Mouse (Mus musculus) T-helper 1 cell (primary cell): Measurements from ENCODE around the gene Kat8.

ENCODE experiments used
- in situ Hi-C: fragments of 300-600 bp; cut with MboI, MseI; formaldehyde crosslinking; loops from one replicate; pipeline ENCODE4 v1.15.1; 2025; ENCODE audit warnings: high pct_unique_total_duplicates

The Kat8 gene

GRCm38 (mm10) chr7:127896384-127896783, 15.9 kb upstream of the Kat8 start:
- in situ Hi-C loops: no loop called here

DNA sequence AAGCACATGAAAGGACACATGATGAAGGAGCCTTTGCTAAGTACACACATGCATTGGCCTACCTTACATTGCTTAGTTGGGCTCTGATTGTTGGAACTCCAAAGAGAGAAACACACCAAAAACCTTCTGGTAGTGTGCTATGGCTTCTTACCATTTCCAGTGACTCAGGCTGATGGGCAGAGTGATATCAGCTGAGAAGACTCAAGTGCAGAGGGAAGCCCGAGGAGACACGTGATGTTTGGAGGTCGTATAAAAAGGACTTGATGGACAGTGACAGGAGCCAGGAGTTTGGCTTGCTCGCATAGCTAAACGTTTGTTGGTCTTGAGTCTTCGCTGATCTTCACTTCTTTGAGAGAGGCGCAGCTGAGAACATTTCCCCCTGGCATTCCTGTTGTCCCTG, 14.8 kb upstream of the Kat8 start:
- in situ Hi-C loops: no loop called here

GRCm38 (mm10) chr7:127898179-127898956, 13.9 kb upstream of the Kat8 start:
- in situ Hi-C loops: no loop called here

DNA sequence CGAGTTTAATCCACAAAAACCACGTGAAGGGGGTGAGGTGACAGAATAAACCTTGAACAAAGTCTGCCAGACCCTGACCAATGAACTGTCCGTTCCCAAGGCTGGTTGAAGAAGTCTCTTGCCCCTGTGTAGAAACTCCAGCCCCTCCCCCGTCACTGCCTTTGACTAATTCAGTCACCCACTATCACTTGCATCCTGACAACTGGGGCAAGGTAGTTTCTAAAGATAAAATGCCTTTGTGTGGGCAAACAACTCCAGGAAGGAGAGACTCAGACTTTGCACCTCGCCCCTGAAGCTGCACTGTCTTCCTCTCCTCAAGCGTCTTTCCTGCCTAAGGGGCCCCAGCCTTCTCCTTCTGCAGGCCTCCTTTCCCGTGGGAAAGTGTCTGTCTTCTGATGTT, 12.3 kb upstream of the Kat8 start:
- in situ Hi-C loops: no loop called here

DNA sequence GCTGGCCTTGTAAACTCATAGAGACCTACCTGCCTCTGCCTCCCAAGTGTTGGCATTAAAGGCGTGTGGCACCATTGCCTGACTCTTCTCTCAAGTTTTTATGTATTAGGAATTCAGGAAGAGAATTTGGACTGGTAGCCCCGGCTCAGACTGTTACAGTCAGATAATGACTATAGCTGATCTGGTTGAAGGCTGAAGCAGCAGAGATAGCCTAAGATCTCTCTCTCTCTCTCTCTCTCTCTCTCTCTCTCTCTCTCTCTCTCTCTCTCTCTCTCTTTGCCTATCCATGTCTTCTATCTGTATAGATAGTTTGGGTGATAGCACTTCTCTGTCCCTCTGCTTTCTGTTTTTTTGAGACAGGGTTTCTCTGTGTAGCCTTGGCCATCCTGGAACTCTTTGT, 10.5 kb upstream of the Kat8 start:
- in situ Hi-C loops: no loop called here

DNA sequence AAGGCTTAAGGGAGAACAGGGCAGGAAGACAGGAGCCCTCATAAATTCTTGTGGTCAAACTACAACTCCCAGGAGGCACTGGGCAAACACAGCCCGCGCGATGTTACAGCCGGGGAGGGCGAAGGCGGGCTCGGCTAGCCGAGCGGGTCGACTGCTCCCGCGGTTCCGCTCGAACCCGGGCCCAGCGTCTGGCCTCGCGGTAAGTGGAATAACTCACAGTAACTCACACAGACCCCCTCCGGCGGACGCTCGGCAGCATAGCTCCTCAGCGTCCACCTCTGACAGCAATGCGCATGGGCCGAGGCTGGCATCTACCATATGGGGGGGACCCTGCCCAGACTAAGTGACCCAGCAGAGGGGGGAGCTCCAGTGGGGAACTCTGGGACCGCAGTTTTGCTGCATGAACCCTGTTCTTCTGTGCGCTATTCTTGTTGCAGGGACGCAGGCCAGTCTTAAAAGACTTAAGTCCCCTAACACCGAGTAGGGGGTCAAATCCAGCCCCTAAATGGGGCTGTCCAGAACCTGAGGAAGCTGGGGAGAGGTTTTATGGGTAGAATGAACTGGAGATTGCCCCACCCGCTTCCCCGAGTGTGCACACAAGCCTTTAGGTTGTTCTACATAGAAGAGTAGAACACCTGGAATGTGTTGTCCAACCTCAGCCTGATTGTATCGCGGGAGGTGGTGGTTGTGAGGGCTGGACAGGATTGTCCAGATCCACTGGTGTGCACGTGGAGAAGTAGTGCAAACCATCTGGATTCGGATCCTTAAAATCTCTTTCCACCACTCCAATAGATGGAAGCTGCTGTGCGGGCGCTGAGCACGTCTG, 8.1 kb upstream of the Kat8 start, which contains the start of gene Bckdk:
TSS of gene Bckdk (plus strand) at position 112 of the 826 bp plus-strand sequence.
- in situ Hi-C loops: no loop called here

- in situ Hi-C loops: no loop called here
Observed at GRCm38 (mm10) chr7:127907939-127908338, 4.4 kb upstream of the Kat8 start.

GRCm38 (mm10) chr7:127908656-127909055, 3.7 kb upstream of the Kat8 start:
- in situ Hi-C loops: no loop called here

DNA sequence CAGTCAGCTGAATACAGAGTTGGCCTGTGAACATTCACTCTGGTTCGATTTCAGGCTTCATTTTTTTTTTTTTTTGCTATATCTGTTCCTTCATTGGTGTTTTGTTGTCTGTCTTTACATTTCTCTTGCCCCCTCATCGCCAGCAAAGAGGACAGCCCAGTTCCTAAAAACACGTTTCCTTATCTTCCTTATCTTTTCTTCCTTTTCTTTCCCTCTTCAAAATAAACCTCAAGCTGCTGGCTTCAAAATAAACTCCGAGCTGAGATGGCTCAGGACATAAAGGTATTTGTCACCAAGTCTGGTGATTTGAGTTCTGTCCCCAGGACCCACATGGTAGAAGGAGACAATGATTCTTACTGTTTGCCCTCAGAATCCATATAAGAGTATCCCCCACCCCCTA, 622 bp downstream of the Kat8 start:
- in situ Hi-C loops: no loop called here

- in situ Hi-C loops: no loop called here
Observed at GRCm38 (mm10) chr7:127915293-127915692, 3.0 kb downstream of the Kat8 start.

DNA sequence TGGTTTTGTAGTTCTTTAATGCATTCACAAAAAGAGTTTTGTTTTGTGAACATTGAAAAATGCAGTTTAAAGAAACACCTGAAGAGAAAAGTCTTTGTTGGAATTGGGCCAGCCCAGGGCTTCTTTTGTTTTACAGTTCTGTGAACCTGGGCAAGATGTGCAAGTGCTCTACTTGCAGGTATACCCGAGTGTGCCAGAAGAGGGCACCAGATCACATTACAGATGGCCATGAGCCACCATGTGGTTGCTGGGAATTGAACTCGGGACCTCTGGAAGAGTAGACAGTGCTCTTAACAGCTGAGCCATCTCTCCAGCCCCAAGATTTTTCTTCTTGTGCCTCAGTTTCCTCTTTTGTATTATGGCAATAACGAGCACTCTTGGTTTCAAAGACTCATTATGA, 5.9 kb downstream of the Kat8 start:
- in situ Hi-C loops: no loop called here

DNA sequence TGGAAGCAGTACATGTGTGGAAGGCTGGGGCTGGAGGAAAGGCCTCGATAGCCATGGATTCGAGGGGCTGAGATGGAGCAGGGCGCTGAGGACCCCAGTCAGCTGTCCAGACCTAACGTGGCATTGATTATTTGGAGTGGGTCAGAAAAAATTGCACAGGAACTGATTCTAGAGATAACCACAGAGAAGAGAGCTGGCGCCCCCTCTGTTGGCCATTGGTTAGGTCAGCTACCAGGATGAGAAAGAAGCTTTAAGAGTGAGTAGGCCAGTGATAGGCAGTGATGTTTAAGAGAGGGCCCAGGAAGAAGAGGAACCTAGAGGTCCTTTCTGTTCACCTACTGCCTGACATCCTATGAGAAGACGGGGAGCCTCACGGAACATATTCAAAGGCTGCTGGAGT, 7.0 kb downstream of the Kat8 start:
- in situ Hi-C loops: no loop called here

DNA sequence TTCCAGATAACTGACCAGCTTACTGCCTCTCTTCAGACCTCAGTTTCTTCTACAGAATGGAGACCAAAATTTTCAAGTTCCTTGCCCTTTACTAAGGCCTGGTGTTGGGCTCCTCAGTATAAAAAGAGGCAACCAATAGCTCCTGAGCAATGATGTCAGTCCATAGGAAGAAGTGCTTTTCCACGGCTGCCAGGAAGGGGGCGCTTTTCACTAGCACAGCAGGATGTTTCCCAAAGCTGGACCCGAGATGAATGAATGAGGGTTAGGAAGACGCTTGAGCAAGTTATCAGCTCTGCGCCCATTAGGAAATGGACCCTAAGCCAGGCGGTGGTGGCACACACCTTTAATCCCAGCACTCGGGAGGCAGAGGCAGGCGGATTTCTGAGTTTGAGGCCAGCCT, 9.2 kb downstream of the Kat8 start:
- in situ Hi-C loops: no loop called here

- in situ Hi-C loops: no loop called here
Observed at GRCm38 (mm10) chr7:127922451-127923275, 10.3 kb downstream of the Kat8 start.

DNA sequence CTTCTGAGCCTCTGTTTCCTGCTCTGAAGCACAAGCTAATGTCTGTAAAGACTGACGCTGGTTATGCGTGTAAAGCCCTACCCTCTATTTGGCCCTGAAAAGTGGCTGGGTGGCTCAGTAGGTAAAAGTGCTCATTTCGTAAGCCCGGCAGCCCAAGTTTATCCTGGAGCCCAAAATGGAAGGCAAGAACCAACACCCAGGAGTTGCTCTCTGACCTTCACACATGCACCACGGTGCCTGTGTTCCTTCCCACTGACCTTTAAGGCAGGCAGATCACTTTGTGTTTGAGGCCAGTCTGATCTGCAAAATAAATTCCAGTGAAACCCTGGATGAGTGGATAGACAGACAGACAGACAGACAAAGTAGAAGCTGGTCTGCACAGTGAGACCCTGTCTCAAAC, 11.4 kb downstream of the Kat8 start:
- in situ Hi-C loops: no loop called here

GRCm38 (mm10) chr7:127925252-127925651, 12.9 kb downstream of the Kat8 start:
- in situ Hi-C loops: no loop called here

- in situ Hi-C loops: no loop called here
Observed at GRCm38 (mm10) chr7:127926066-127926465, 13.8 kb downstream of the Kat8 start.

DNA sequence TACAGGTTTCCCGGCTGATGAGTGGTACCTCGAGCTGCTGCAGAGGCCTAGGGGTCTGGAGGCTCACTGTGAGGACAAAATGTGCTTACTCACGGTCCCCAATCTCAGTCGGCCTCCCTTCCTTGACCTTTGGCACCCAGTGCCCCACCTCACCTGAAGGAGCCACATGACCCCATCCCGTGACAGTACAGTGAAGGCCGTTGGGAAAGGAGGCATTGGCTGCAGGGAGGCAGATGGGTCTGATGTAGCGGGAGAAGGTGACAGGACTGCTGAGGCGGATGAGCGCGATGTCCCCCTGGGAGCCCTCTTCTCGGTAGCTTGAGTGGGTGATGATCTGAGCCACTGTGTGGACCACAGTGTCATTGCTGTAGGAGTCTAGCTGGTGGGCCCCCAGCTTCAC, 14.5 kb downstream of the Kat8 start:
- in situ Hi-C loops: no loop called here

DNA sequence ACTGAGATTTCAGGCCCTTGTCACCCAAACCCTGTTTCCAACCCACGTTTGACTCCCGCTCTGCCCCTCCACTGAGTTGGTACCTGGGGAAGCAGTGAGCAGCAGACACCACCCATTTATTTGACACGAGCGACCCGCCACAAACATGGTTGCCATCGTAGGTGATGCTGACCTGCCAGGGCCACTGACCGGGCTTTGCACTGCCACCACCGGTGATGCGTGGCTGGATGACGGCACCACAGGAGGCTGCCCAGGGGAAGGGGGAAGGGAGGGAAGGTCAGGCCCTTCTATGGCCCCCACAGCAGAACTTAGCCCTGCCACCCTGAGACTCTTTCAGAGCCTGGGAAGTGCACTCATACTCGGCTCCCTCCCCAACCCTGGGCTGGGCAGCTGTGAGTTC, 15.4 kb downstream of the Kat8 start:
- in situ Hi-C loops: no loop called here

DNA sequence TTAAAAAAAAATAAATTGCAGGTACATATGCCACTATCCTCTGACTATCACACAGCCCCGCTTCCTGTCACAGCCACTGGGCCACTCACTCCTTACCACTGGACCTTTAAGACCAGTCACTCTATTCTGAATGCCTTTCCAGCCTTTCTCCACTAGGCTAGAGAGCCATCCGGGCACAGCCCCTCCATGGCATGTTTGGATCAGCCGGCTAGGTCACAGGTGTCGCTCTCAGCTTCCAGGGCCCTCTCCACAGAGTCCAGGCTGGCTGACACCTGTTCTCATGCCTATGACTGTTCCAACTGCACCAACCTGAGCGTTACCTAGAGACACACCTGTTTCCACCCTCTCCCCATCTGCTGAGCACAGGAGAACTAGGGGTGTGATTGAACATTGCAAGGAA, 16.3 kb downstream of the Kat8 start:
- in situ Hi-C loops: no loop called here

- in situ Hi-C loops: no loop called here
Observed at GRCm38 (mm10) chr7:127929923-127930322, 17.6 kb downstream of the Kat8 start, which contains the start of gene Prss8. Gene Prss8 (minus strand): TSS chr7:127930104.

DNA sequence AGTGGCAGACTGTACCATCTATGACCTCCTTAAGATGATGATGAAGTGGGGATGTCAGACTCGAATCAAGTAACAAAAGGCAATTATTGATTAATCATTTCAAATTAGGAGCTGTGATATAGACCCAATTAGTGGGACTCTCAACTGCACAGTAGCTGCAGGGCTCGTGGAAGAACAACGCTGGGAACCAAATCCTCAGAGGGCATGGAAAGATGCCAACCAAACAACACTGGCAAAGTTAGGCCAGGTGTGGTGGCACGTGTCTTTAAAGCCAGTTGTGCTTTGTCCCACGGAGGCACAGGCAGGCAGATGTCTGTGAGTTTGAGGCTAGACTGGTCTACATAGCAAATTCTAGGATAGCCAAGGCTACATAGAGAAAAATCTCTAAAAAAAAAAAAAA, 18.3 kb downstream of the Kat8 start:
- in situ Hi-C loops: no loop called here
